Mouse (Mus musculus): ENCODE measurements at regions not wholly inside any gene's neighbourhood (a gene's known extent, or its start where the extent isn't known, plus 50 kb on each side); places are given as distances from the start of the nearest gene placed in this dataset.

GRCm38 (mm10) chr2:48556600-48556999 lies 257.3 kb upstream of the Acvr2a start:
- H3K36me3 ChIP-seq (ENCODE audit: control insufficient read depth, insufficient read depth, low read length): no peaks in the 10 kb centered on the region
- H3K9me3 ChIP-seq (ENCODE audit: control insufficient read depth, low read length): no peaks in the 10 kb centered on the region
- no peak overlapping the region for H3K27ac ChIP-seq (replicated peaks)
- no peaks in the 10 kb centered on the region for H3K4me1 ChIP-seq (replicated peaks; ENCODE audit: control insufficient read depth, insufficient read depth)
- no peak overlapping the region for H3K4me3 ChIP-seq (ENCODE audit: low read depth, low read length)
- H3K9ac ChIP-seq (ENCODE audit: low read length): no peak overlapping the region
- ATAC-seq (ENCODE audit: low FRiP score, low TSS enrichment) (no peak), DNase-seq (ENCODE audit: low spot score) (no peak)
- TF ChIP-seq EP300 (optimal IDR thresholded peaks at IDR 0.05) (no peak), CTCF (IDR thresholded peaks at IDR 0.05; ENCODE audit: low read depth) (no peak)
- no peak overlapping the region for H3K4me2 ChIP-seq (replicated peaks; ENCODE audit: low read depth)
- 31% methylated on average over 3 of the region's 3 CpGs for WGBS
- no peaks in the 10 kb centered on the region for H3K27me3 ChIP-seq (ENCODE audit: control insufficient read depth, insufficient read depth, low read length)

GRCm38 (mm10) chr2:48557123-48557522 lies 256.8 kb upstream of the Acvr2a start:
- no peak overlapping the region for H3K9ac ChIP-seq (ENCODE audit: low read length)
- no peaks in the 10 kb centered on the region for H3K9me3 ChIP-seq (ENCODE audit: control insufficient read depth, low read length)
- DNase-seq (ENCODE audit: low spot score) (no peak), ATAC-seq (ENCODE audit: low FRiP score, low TSS enrichment) (no peak)
- no peaks in the 10 kb centered on the region for H3K27me3 ChIP-seq (ENCODE audit: control insufficient read depth, insufficient read depth, low read length)
- no peak overlapping the region for H3K4me3 ChIP-seq (ENCODE audit: low read depth, low read length)
- H3K4me1 ChIP-seq (replicated peaks; ENCODE audit: control insufficient read depth, insufficient read depth): no peaks in the 10 kb centered on the region
- no peak overlapping the region for H3K27ac ChIP-seq (replicated peaks)
- H3K4me2 ChIP-seq (replicated peaks; ENCODE audit: low read depth): no peak overlapping the region
- H3K36me3 ChIP-seq (ENCODE audit: control insufficient read depth, insufficient read depth, low read length): no peaks in the 10 kb centered on the region
- no peak for TF ChIP-seq EP300 (optimal IDR thresholded peaks at IDR 0.05)
- TF ChIP-seq CTCF (IDR thresholded peaks at IDR 0.05; ENCODE audit: low read depth): no peak

- Histone ChIP-seq H3K4me3 (ENCODE audit: low read depth, low read length) (no peak overlapping the region), H3K36me3 (ENCODE audit: control insufficient read depth, insufficient read depth, low read length) (no peaks in the 10 kb centered on the region), H3K9me3 (ENCODE audit: control insufficient read depth, low read length) (no peaks in the 10 kb centered on the region), H3K4me1 (replicated peaks; ENCODE audit: control insufficient read depth, insufficient read depth) (no peaks in the 10 kb centered on the region), H3K9ac (ENCODE audit: low read length) (no peak overlapping the region), H3K4me2 (replicated peaks; ENCODE audit: low read depth) (no peak overlapping the region), H3K27ac (replicated peaks) (no peak overlapping the region), H3K27me3 (ENCODE audit: control insufficient read depth, insufficient read depth, low read length) (no peaks in the 10 kb centered on the region)
- ATAC-seq (ENCODE audit: low FRiP score, low TSS enrichment): no peak
- no peak for DNase-seq (ENCODE audit: low spot score)
- no peak for TF ChIP-seq CTCF (IDR thresholded peaks at IDR 0.05; ENCODE audit: low read depth)
- no peak for TF ChIP-seq EP300 (optimal IDR thresholded peaks at IDR 0.05)
- 91% methylated on average over 3 of the region's 3 CpGs for WGBS
Observed at GRCm38 (mm10) chr2:48558641-48559040, 255.3 kb upstream of the Acvr2a start.

GRCm38 (mm10) chr2:48563636-48564035 lies 250.3 kb upstream of the Acvr2a start:
- H3K4me2 ChIP-seq (replicated peaks; ENCODE audit: low read depth): no peak overlapping the region
- no peaks in the 10 kb centered on the region for H3K4me1 ChIP-seq (replicated peaks; ENCODE audit: control insufficient read depth, insufficient read depth)
- 0 out of 2 replicates have a peak, but pooled peaks have one; percentile 15 for ATAC-seq (ENCODE audit: low FRiP score, low TSS enrichment)
- no peaks in the 10 kb centered on the region for H3K9me3 ChIP-seq (ENCODE audit: control insufficient read depth, low read length)
- 53% methylated on average over 3 of the region's 3 CpGs for WGBS
- DNase-seq (ENCODE audit: low spot score): no peak
- no peak overlapping the region for H3K27ac ChIP-seq (replicated peaks)
- TF ChIP-seq EP300 (optimal IDR thresholded peaks at IDR 0.05) (no peak), CTCF (IDR thresholded peaks at IDR 0.05; ENCODE audit: low read depth) (no peak)
- H3K4me3 ChIP-seq (ENCODE audit: low read depth, low read length): no peak overlapping the region
- no peaks in the 10 kb centered on the region for H3K27me3 ChIP-seq (ENCODE audit: control insufficient read depth, insufficient read depth, low read length)
- H3K36me3 ChIP-seq (ENCODE audit: control insufficient read depth, insufficient read depth, low read length): no peaks in the 10 kb centered on the region
- H3K9ac ChIP-seq (ENCODE audit: low read length): no peak overlapping the region

GRCm38 (mm10) chr2:48564170-48564569 lies 249.7 kb upstream of the Acvr2a start:
- no peak for TF ChIP-seq CTCF (IDR thresholded peaks at IDR 0.05; ENCODE audit: low read depth)
- no peak for TF ChIP-seq EP300 (optimal IDR thresholded peaks at IDR 0.05)

GRCm38 (mm10) chr2:48567871-48568270 lies 246.0 kb upstream of the Acvr2a start:
- no peak overlapping the region for H3K4me2 ChIP-seq (replicated peaks; ENCODE audit: low read depth)
- H3K36me3 ChIP-seq (ENCODE audit: control insufficient read depth, insufficient read depth, low read length): no peaks in the 10 kb centered on the region
- no peaks in the 10 kb centered on the region for H3K27me3 ChIP-seq (ENCODE audit: control insufficient read depth, insufficient read depth, low read length)
- TF ChIP-seq CTCF (IDR thresholded peaks at IDR 0.05; ENCODE audit: low read depth) (no peak), EP300 (optimal IDR thresholded peaks at IDR 0.05) (no peak)
- DNase-seq (ENCODE audit: low spot score) (no peak), ATAC-seq (ENCODE audit: low FRiP score, low TSS enrichment) (peak; percentile 54; the same call in 1 of the 2 replicates)
- H3K27ac ChIP-seq (replicated peaks): no peak overlapping the region
- no peak overlapping the region for H3K9ac ChIP-seq (ENCODE audit: low read length)
- 42% methylated on average over 6 of the region's 6 CpGs for WGBS
- no peaks in the 10 kb centered on the region for H3K9me3 ChIP-seq (ENCODE audit: control insufficient read depth, low read length)
- H3K4me1 ChIP-seq (replicated peaks; ENCODE audit: control insufficient read depth, insufficient read depth): no peaks in the 10 kb centered on the region
- H3K4me3 ChIP-seq (ENCODE audit: low read depth, low read length): no peak overlapping the region

More at GRCm38 (mm10) chr2:48564170-48564569, 249.7 kb upstream of the Acvr2a start:
- no peak for ATAC-seq (ENCODE audit: low FRiP score, low TSS enrichment)
- Histone ChIP-seq H3K4me2 (replicated peaks; ENCODE audit: low read depth) (no peak overlapping the region), H3K27me3 (ENCODE audit: control insufficient read depth, insufficient read depth, low read length) (no peaks in the 10 kb centered on the region), H3K9me3 (ENCODE audit: control insufficient read depth, low read length) (no peaks in the 10 kb centered on the region), H3K4me1 (replicated peaks; ENCODE audit: control insufficient read depth, insufficient read depth) (no peaks in the 10 kb centered on the region), H3K9ac (ENCODE audit: low read length) (no peak overlapping the region), H3K27ac (replicated peaks) (no peak overlapping the region), H3K36me3 (ENCODE audit: control insufficient read depth, insufficient read depth, low read length) (no peaks in the 10 kb centered on the region), H3K4me3 (ENCODE audit: low read depth, low read length) (no peak overlapping the region)
- no peak for DNase-seq (ENCODE audit: low spot score)
- WGBS: 54% methylated on average over 4 of the region's 4 CpGs
